Mouse (Mus musculus): ENCODE measurements around the gene Ntrk3. TPM values are rescaled to one million over a fixed set of nuclear protein-coding genes. Genes with fewer than 3 reads are reported as not detected.
A peak's percentile ranks its signal among the peaks of the same experiment; 100 is the strongest.

Ntrk3 gene
- polyA plus RNA-seq (2015; fragmentation: Nextera tagmentation; extraction: Ambion mirVana) = 31.3 and 33.9 TPM in 2 replicates

GRCm38 (mm10) chr7:78737614-78738210 lies at the start of gene Ntrk3:
Gene Ntrk3, minus strand, starts transcription at chr7:78738012.
- Histone ChIP-seq H3K27ac (replicated peaks) (no peak within 1 kb of the TSS), H3K4me2 (replicated peaks) (no peak within 1 kb of the TSS), H3K9me3 (no peaks in the 10 kb centered on the region), H3K27me3 (no peaks in the 10 kb centered on the region), H3K4me1 (no peaks in the 10 kb centered on the region), H3K36me3 (no peaks in the 10 kb centered on the region), H3K9ac (replicated peaks) (no peak within 1 kb of the TSS), H3K4me3 (no peak within 1 kb of the TSS)
- ATAC-seq (replicated peaks) = no peak
- WGBS = 84% methylated on average over 5 of the region's 5 CpGs

- no peak for ATAC-seq (replicated peaks)
- H3K4me1 ChIP-seq = peaks cover 34% of the 10 kb centered on the region
- peaks cover 24% of the 10 kb centered on the region for H3K36me3 ChIP-seq
- H3K4me2 ChIP-seq (replicated peaks) = no peak overlapping the region
- no peaks in the 10 kb centered on the region for H3K27me3 ChIP-seq
- H3K9me3 ChIP-seq = no peaks in the 10 kb centered on the region
- 87% methylated on average over 5 of the region's 5 CpGs for WGBS
- no peak overlapping the region for H3K4me3 ChIP-seq
- H3K9ac ChIP-seq (replicated peaks) = no peak overlapping the region
- no peak overlapping the region for H3K27ac ChIP-seq (replicated peaks)
These were observed 48.1 kb upstream of the Ntrk3 start for GRCm38 (mm10) chr7:78785906-78786305.

- H3K9me3 ChIP-seq = no peaks in the 10 kb centered on the region
- H3K27me3 ChIP-seq = no peaks in the 10 kb centered on the region
- WGBS = under 1% methylated on average over 44 of the region's 44 CpGs
- H3K36me3 ChIP-seq = peaks cover 24% of the 10 kb centered on the region
- peak within 1 kb of the TSS; percentile 57 for H3K27ac ChIP-seq (replicated peaks)
- peaks cover 34% of the 10 kb centered on the region for H3K4me1 ChIP-seq
- ATAC-seq (replicated peaks) = peak; percentile 99
- peak within 1 kb of the TSS; percentile 71 for H3K9ac ChIP-seq (replicated peaks)
- peak within 1 kb of the TSS; percentile 71 for H3K4me3 ChIP-seq
- H3K4me2 ChIP-seq (replicated peaks) = peak within 1 kb of the TSS; percentile 85
These were observed 45.1 kb upstream of the Ntrk3 start, which contains the start of the genes Mrps11 and Mrpl46 for GRCm38 (mm10) chr7:78782639-78783581. Gene Mrps11, plus strand, starts transcription at chr7:78783119. Gene Mrpl46, minus strand, starts transcription at chr7:78783531.

- Histone ChIP-seq H3K9ac (replicated peaks) (no peak overlapping the region), H3K27ac (replicated peaks) (no peak overlapping the region), H3K4me2 (replicated peaks) (no peak overlapping the region), H3K27me3 (no peaks in the 10 kb centered on the region), H3K36me3 (peaks cover 53% of the 10 kb centered on the region), H3K9me3 (no peaks in the 10 kb centered on the region), H3K4me1 (peaks cover 18% of the 10 kb centered on the region), H3K4me3 (no peak overlapping the region)
- 98% methylated on average over 5 of the region's 5 CpGs for WGBS
- no peak for ATAC-seq (replicated peaks)
These were observed 40.9 kb upstream of the Ntrk3 start for GRCm38 (mm10) chr7:78778741-78779140.

- 88% methylated on average over 5 of the region's 5 CpGs for WGBS
- H3K9ac ChIP-seq (replicated peaks) = no peak overlapping the region
- no peaks in the 10 kb centered on the region for H3K9me3 ChIP-seq
- H3K4me3 ChIP-seq = no peak overlapping the region
- peaks cover 28% of the 10 kb centered on the region for H3K36me3 ChIP-seq
- no peak for ATAC-seq (replicated peaks)
- no peak overlapping the region for H3K27ac ChIP-seq (replicated peaks)
- no peak overlapping the region for H3K4me2 ChIP-seq (replicated peaks)
- peaks cover 4% of the 10 kb centered on the region; the same call in 1 of the 2 replicates for H3K4me1 ChIP-seq
- no peaks in the 10 kb centered on the region for H3K27me3 ChIP-seq
These were observed 33.1 kb upstream of the Ntrk3 start for GRCm38 (mm10) chr7:78770936-78771335.

- Histone ChIP-seq H3K4me1 (peaks cover 10% of the 10 kb centered on the region), H3K9me3 (no peaks in the 10 kb centered on the region), H3K27ac (replicated peaks) (no peak overlapping the region), H3K4me3 (no peak overlapping the region), H3K4me2 (replicated peaks) (no peak overlapping the region), H3K27me3 (no peaks in the 10 kb centered on the region), H3K9ac (replicated peaks) (no peak overlapping the region), H3K36me3 (peaks cover 13% of the 10 kb centered on the region)
- 80% methylated on average over 7 of the region's 7 CpGs for WGBS
- ATAC-seq (replicated peaks) = no peak
These were observed 31.4 kb upstream of the Ntrk3 start for GRCm38 (mm10) chr7:78769075-78769652.

- Histone ChIP-seq H3K9ac (replicated peaks) (no peak overlapping the region), H3K27me3 (no peaks in the 10 kb centered on the region), H3K4me1 (peaks cover 10% of the 10 kb centered on the region), H3K27ac (replicated peaks) (no peak overlapping the region), H3K4me3 (no peak overlapping the region), H3K4me2 (replicated peaks) (no peak overlapping the region), H3K36me3 (peaks cover 1% of the 10 kb centered on the region), H3K9me3 (no peaks in the 10 kb centered on the region)
- no peak for ATAC-seq (replicated peaks)
- 76% methylated on average over 12 of the region's 12 CpGs for WGBS
These were observed 30.2 kb upstream of the Ntrk3 start for GRCm38 (mm10) chr7:78767929-78768531.

GRCm38 (mm10) chr7:78766019-78766683 lies 28.3 kb upstream of the Ntrk3 start:
- H3K4me2 ChIP-seq (replicated peaks) = peak overlapping the region; percentile 25; the same call in 1 of the 2 replicates
- peak overlapping the region; percentile 23; the same call in 1 of the 2 replicates for H3K9ac ChIP-seq (replicated peaks)
- no peaks in the 10 kb centered on the region for H3K27me3 ChIP-seq
- 22% methylated on average over 18 of the region's 18 CpGs for WGBS
- H3K4me3 ChIP-seq = peak overlapping the region; percentile 19
- H3K36me3 ChIP-seq = no peaks in the 10 kb centered on the region
- H3K4me1 ChIP-seq = peaks cover 10% of the 10 kb centered on the region
- no peaks in the 10 kb centered on the region for H3K9me3 ChIP-seq
- ATAC-seq (replicated peaks) = peak; percentile 84
- no peak overlapping the region for H3K27ac ChIP-seq (replicated peaks)

GRCm38 (mm10) chr7:78765215-78765631 lies 27.4 kb upstream of the Ntrk3 start:
- WGBS = 53% methylated on average over 5 of the region's 5 CpGs
- Histone ChIP-seq H3K27ac (replicated peaks) (no peak overlapping the region), H3K4me3 (no peak overlapping the region), H3K36me3 (no peaks in the 10 kb centered on the region), H3K9me3 (no peaks in the 10 kb centered on the region), H3K9ac (replicated peaks) (no peak overlapping the region), H3K4me1 (peaks cover 10% of the 10 kb centered on the region), H3K27me3 (no peaks in the 10 kb centered on the region), H3K4me2 (replicated peaks) (no peak overlapping the region)
- no peak for ATAC-seq (replicated peaks)

GRCm38 (mm10) chr7:78763801-78764200 lies 26.0 kb upstream of the Ntrk3 start:
- Histone ChIP-seq H3K27me3 (no peaks in the 10 kb centered on the region), H3K36me3 (no peaks in the 10 kb centered on the region), H3K9me3 (no peaks in the 10 kb centered on the region), H3K4me1 (peaks cover 10% of the 10 kb centered on the region), H3K4me3 (no peak overlapping the region), H3K9ac (replicated peaks) (no peak overlapping the region), H3K4me2 (replicated peaks) (no peak overlapping the region), H3K27ac (replicated peaks) (no peak overlapping the region)
- 90% methylated on average over 3 of the region's 3 CpGs for WGBS
- no peak for ATAC-seq (replicated peaks)

- ATAC-seq (replicated peaks) = peak; percentile 59
- WGBS = 36% methylated on average over 8 of the region's 8 CpGs
These were observed 16.7 kb upstream of the Ntrk3 start for GRCm38 (mm10) chr7:78754458-78755000.

More at GRCm38 (mm10) chr7:78754458-78755000, 16.7 kb upstream of the Ntrk3 start:
- Histone ChIP-seq H3K4me3 (no peak overlapping the region), H3K27me3 (no peaks in the 10 kb centered on the region), H3K36me3 (no peaks in the 10 kb centered on the region), H3K27ac (replicated peaks) (peak overlapping the region; percentile 81), H3K4me2 (replicated peaks) (no peak overlapping the region), H3K9ac (replicated peaks) (no peak overlapping the region), H3K9me3 (no peaks in the 10 kb centered on the region), H3K4me1 (peaks cover 18% of the 10 kb centered on the region)

Measured in forebrain, embryonic 15.5 days (tissue).